Mouse (Mus musculus) MEL (cell line): ENCODE results near the gene D630003M21Rik. TPM values are rescaled to one million over a fixed set of nuclear protein-coding genes. Genes with fewer than 3 reads are reported as not detected.

Source experiments
- DNase-seq: peaks from one replicate; pipeline ENCODE4 v3.0.0; 2011; ENCODE audit warnings: low read depth, low spot score
- H3K27ac ChIP-seq: 2 replicates; pipeline ENCODE4 v1.5.1; 2012; ENCODE audit warnings: low read depth, mild to moderate bottlenecking, control low read depth, low read length, moderate library complexity; ENCODE audit not compliant: control insufficient read depth
- H3K27me3 ChIP-seq, 2 experiments: fragments of 150-350 bp in 1 of 2; sonication (generic) in 1 of 2; 2 replicates each; pipeline ENCODE4 v1.6.1; 2012; ENCODE audit warnings: low read length in 2 of 2, mild to moderate bottlenecking in 2 of 2, improper control_type of control experiment in 1 of 2, moderate library complexity in 1 of 2; ENCODE audit not compliant: insufficient read depth in 2 of 2, control insufficient read depth in 1 of 2
- H3K36me3 ChIP-seq, 2 experiments: 2 replicates each; pipeline ENCODE4 v1.6.1; 2012 to 2014; ENCODE audit warnings: low read length in 2 of 2, improper control_type of control experiment in 1 of 2, inconsistent platforms in 1 of 2, mild to moderate bottlenecking in 1 of 2; ENCODE audit not compliant: insufficient read depth in 2 of 2, control insufficient read depth in 1 of 2
- H3K4me1 ChIP-seq, 2 experiments: fragments of 150-350 bp in 1 of 2; sonication (generic) in 1 of 2; 2 replicates each; pipeline ENCODE4 v1.6.1; 2012; ENCODE audit warnings: low read length in 2 of 2, improper control_type of control experiment in 1 of 2, mild to moderate bottlenecking in 1 of 2; ENCODE audit not compliant: insufficient read depth in 2 of 2, control insufficient read depth in 1 of 2
- H3K4me3 ChIP-seq, 2 experiments: fragments of 150-350 bp in 1 of 2; sonication (generic) in 1 of 2; 2 replicates each; pipeline ENCODE4 v1.5.1; 2012; ENCODE audit warnings: low read depth in 2 of 2, low read length in 2 of 2, mild to moderate bottlenecking in 2 of 2, moderate library complexity in 2 of 2, control low read depth in 1 of 2, improper control_type of control experiment in 1 of 2; ENCODE audit not compliant: control insufficient read depth in 1 of 2, insufficient read depth in 1 of 2
- H3K79me2 ChIP-seq: 2 replicates; pipeline ENCODE4 v1.6.1; 2012; ENCODE audit warnings: mild to moderate bottlenecking, low read length, moderate library complexity; ENCODE audit not compliant: control insufficient read depth, poor library complexity, insufficient read depth
- H3K9ac ChIP-seq: 2 replicates; pipeline ENCODE4 v1.6.1; 2012; ENCODE audit warnings: low read depth, mild to moderate bottlenecking, control low read depth, low read length, moderate library complexity; ENCODE audit not compliant: control insufficient read depth, poor library complexity, severe bottlenecking
- H3K9me3 ChIP-seq: fragments of 150-350 bp; sonication (generic); replicated peaks from 2 replicates; pipeline ENCODE4 v1.6.1; 2012; ENCODE audit warnings: mild to moderate bottlenecking, low read length, improper control_type of control experiment, moderate library complexity; ENCODE audit not compliant: insufficient read depth
- CHD1 ChIP-seq: IDR thresholded peaks from 2 replicates; pipeline ENCODE4 v1.6.1; 2012; ENCODE audit warnings: low read depth, mild to moderate bottlenecking, inconsistent platforms, low read length, improper control_type of control experiment
- CTCF ChIP-seq, 3 experiments: IDR thresholded peaks in 2 of 3; conservative IDR thresholded peaks in 1 of 3; 2 replicates each; pipeline ENCODE4 v1.5.1; 2011 to 2012; ENCODE audit warnings: low read length in 3 of 3, low read depth in 2 of 3, mild to moderate bottlenecking in 2 of 3, improper control_type of control experiment in 1 of 3, inconsistent platforms in 1 of 3, mixed read lengths in 1 of 3, moderate library complexity in 1 of 3; ENCODE audit not compliant: control insufficient read depth in 1 of 3, insufficient read depth in 1 of 3, poor library complexity in 1 of 3, severe bottlenecking in 1 of 3
- E2F4 ChIP-seq: IDR thresholded peaks from 2 replicates; pipeline ENCODE4 v1.6.1; 2011; ENCODE audit warnings: low read depth, low read length, improper control_type of control experiment, borderline replicate concordance
- EP300 ChIP-seq, 2 experiments: IDR thresholded peaks; 2 replicates each; pipeline ENCODE4 v1.6.1; 2011; ENCODE audit warnings: improper control_type of control experiment in 2 of 2, low read length in 2 of 2, low read depth in 1 of 2, mild to moderate bottlenecking in 1 of 2
- MAFK ChIP-seq: IDR thresholded peaks from 2 replicates; pipeline ENCODE4 v1.6.1; 2011; ENCODE audit warnings: low read depth, mild to moderate bottlenecking, low read length, improper control_type of control experiment, borderline replicate concordance
- MXI1 ChIP-seq: IDR thresholded peaks from 2 replicates; pipeline ENCODE4 v1.6.1; 2011; ENCODE audit warnings: mild to moderate bottlenecking, low read depth, low read length, improper control_type of control experiment
- MYB ChIP-seq: IDR thresholded peaks from 2 replicates; pipeline ENCODE4 v1.6.1; 2011; ENCODE audit warnings: mild to moderate bottlenecking, low read depth, low read length, improper control_type of control experiment
- MYC ChIP-seq: IDR thresholded peaks from 2 replicates; pipeline ENCODE4 v1.6.1; 2011; ENCODE audit warnings: low read depth, mild to moderate bottlenecking, low read length, improper control_type of control experiment, moderate library complexity
- NRF1 ChIP-seq: IDR thresholded peaks from 2 replicates; pipeline ENCODE4 v1.6.1; 2014; ENCODE audit warnings: low read depth, mild to moderate bottlenecking, inconsistent platforms, low read length, improper control_type of control experiment, moderate library complexity; ENCODE audit not compliant: poor library complexity, insufficient read depth, severe bottlenecking
- POLR2AphosphoS2 ChIP-seq: IDR thresholded peaks from 2 replicates; pipeline ENCODE4 v1.6.1; 2011; ENCODE audit warnings: low read length, improper control_type of control experiment
- POLR2AphosphoS5 ChIP-seq: IDR thresholded peaks from 2 replicates; pipeline ENCODE4 v1.6.1; 2012; ENCODE audit warnings: low read depth, borderline replicate concordance, mild to moderate bottlenecking, inconsistent platforms, low read length, moderate library complexity, mixed read lengths
- RAD21 ChIP-seq: IDR thresholded peaks from 2 replicates; pipeline ENCODE4 v1.6.1; 2011; ENCODE audit warnings: mild to moderate bottlenecking, low read depth, low read length, improper control_type of control experiment
- RCOR1 ChIP-seq: IDR thresholded peaks from 2 replicates; pipeline ENCODE4 v1.6.1; 2012; ENCODE audit warnings: low read depth, mild to moderate bottlenecking, inconsistent platforms, low read length, improper control_type of control experiment
- SIN3A ChIP-seq: IDR thresholded peaks from 2 replicates; pipeline ENCODE4 v1.6.1; 2012; ENCODE audit warnings: low read length, improper control_type of control experiment, inconsistent platforms
- SMC3 ChIP-seq: IDR thresholded peaks from 2 replicates; pipeline ENCODE4 v1.6.1; 2011; ENCODE audit warnings: low read depth, low read length, improper control_type of control experiment
- TBP ChIP-seq: IDR thresholded peaks from 2 replicates; pipeline ENCODE4 v1.8.0; 2011; ENCODE audit warnings: low read depth, low read length, improper control_type of control experiment
- ZC3H11A ChIP-seq: IDR thresholded peaks from 2 replicates; pipeline ENCODE4 v1.6.1; 2012; ENCODE audit warnings: low read depth, mild to moderate bottlenecking, inconsistent platforms, low read length, improper control_type of control experiment
- ZMIZ1 ChIP-seq: IDR thresholded peaks from 2 replicates; pipeline ENCODE4 v1.6.1; 2012; ENCODE audit warnings: low read depth, mild to moderate bottlenecking, inconsistent platforms, low read length, improper control_type of control experiment, moderate library complexity
- ZNF384 ChIP-seq: IDR thresholded peaks from 2 replicates; pipeline ENCODE4 v1.6.1; 2012; ENCODE audit warnings: low read depth, mild to moderate bottlenecking, inconsistent platforms, low read length, improper control_type of control experiment
- polyA plus RNA-seq, 2 experiments: library from polyadenylated mRNA; stranded (reverse) in 1 of 2; unstranded in 1 of 2; fragments of >175 nt in 1 of 2; fragments of >200 nt in 1 of 2; gene quantifications; 2 replicates each; pipeline versions ENCODE4 v1.2.1 to v1.2.4; 2012; ENCODE audit warnings: low replicate concordance in 2 of 2, low read depth in 1 of 2; ENCODE audit not compliant: insufficient read length in 2 of 2, insufficient read depth in 1 of 2, missing spikeins in 1 of 2
- total RNA-seq: library from RNA; depleted of rRNA; stranded (reverse); fragments of 300-350 nt; gene quantifications from 2 replicates; pipeline ENCODE4 v1.2.3, GENCODE M21; 2012

D630003M21Rik gene
- total and polyA plus RNA-seq, 3 experiments: 0.10 TPM; not detected in 2

- H3K36me3 ChIP-seq: no peaks in the 10 kb centered on the region
- H3K4me3 ChIP-seq: no peak overlapping the region
- DNase-seq: no peak
- H3K27ac ChIP-seq: no peak overlapping the region
- peaks cover 0 to 4% of the 10 kb centered on the region in 2 experiments; a peak in 2 of 4 replicates for H3K27me3 ChIP-seq
- H3K4me1 ChIP-seq: no peaks in the 10 kb centered on the region
- H3K79me2 ChIP-seq: no peaks in the 10 kb centered on the region
- H3K9me3 ChIP-seq: no peaks in the 10 kb centered on the region
- no peak for TF ChIP-seq RAD21
- TF ChIP-seq MAFK: no peak
- no peak for TF ChIP-seq CTCF (IDR thresholded peaks at IDR 0.05 in 2 of 3, conservative IDR thresholded peaks at IDR 0.05 in 1 of 3; ENCODE audit: control insufficient read depth in 1 of 3, insufficient read depth in 1 of 3, low read depth in 2 of 3, low read length in 3 of 3, poor library complexity in 1 of 3, severe bottlenecking in 1 of 3)
- no peak for TF ChIP-seq SMC3
- no peak for TF ChIP-seq POLR2AphosphoS5
- TF ChIP-seq POLR2AphosphoS2: no peak
- no peak for TF ChIP-seq E2F4
- TF ChIP-seq NRF1: no peak
- TF ChIP-seq ZNF384: no peak
- TF ChIP-seq MYB: no peak
- H3K9ac ChIP-seq: no peak overlapping the region
Measured at GRCm38 (mm10) chr2:158232414-158232813, 3.4 kb upstream of the D630003M21Rik start.

GRCm38 (mm10) chr2:158231071-158231470 is 2.0 kb upstream of the D630003M21Rik start:
- H3K4me3 ChIP-seq: no peak overlapping the region
- DNase-seq: no peak
- H3K9me3 ChIP-seq: no peaks in the 10 kb centered on the region
- H3K27me3 ChIP-seq: peaks cover 0 to 2% of the 10 kb centered on the region in 2 experiments; a peak in 1 of 4 replicates
- no peak overlapping the region for H3K9ac ChIP-seq
- H3K27ac ChIP-seq: no peak overlapping the region
- TF ChIP-seq ZMIZ1 (no peak), SIN3A (no peak), EP300 (IDR thresholded peaks at IDR 0.05; ENCODE audit: low read depth in 1 of 2, low read length in 2 of 2) (no peak), NRF1 (no peak)
- H3K36me3 ChIP-seq: no peaks in the 10 kb centered on the region
- H3K4me1 ChIP-seq: no peaks in the 10 kb centered on the region
- no peaks in the 10 kb centered on the region for H3K79me2 ChIP-seq

- Histone ChIP-seq H3K27ac (no peak overlapping the region), H3K4me1 (no peaks in the 10 kb centered on the region), H3K4me3 (no peak overlapping the region), H3K79me2 (no peaks in the 10 kb centered on the region), H3K9ac (no peak overlapping the region), H3K36me3 (no peaks in the 10 kb centered on the region), H3K9me3 (no peaks in the 10 kb centered on the region), H3K27me3 (peaks cover 0 to 4% of the 10 kb centered on the region in 2 experiments; a peak in 1 of 4 replicates)
- DNase-seq: no peak
- TF ChIP-seq MXI1 (no peak), TBP (no peak), RCOR1 (no peak), CTCF (IDR thresholded peaks at IDR 0.05 in 2 of 3, conservative IDR thresholded peaks at IDR 0.05 in 1 of 3; ENCODE audit: control insufficient read depth in 1 of 3, insufficient read depth in 1 of 3, low read depth in 2 of 3, low read length in 3 of 3, poor library complexity in 1 of 3, severe bottlenecking in 1 of 3) (no peak), MYC (no peak), E2F4 (no peak), POLR2AphosphoS5 (no peak), CHD1 (no peak), ZNF384 (no peak), ZC3H11A (no peak)
Measured at GRCm38 (mm10) chr2:158230617-158231016, 1.6 kb upstream of the D630003M21Rik start.
